Mouse (Mus musculus) midbrain, embryonic 10.5 days (tissue): ENCODE results near the gene Ankmy1. TPM values are rescaled to one million over a fixed set of nuclear protein-coding genes. Genes with fewer than 3 reads are reported as not detected.
A peak's percentile ranks its signal among the peaks of the same experiment; 100 is the strongest.

Experiments
- DNase-seq: peaks from one replicate; pipeline ENCODE4 v3.0.0-alpha.2; 2017; ENCODE audit warnings: low spot score
- H3K27ac ChIP-seq: fragments of 300-500 bp; sonication (generic); replicated peaks from 2 replicates; pipeline ENCODE4 v1.5.1; 2016; ENCODE audit warnings: mild to moderate bottlenecking
- H3K27me3 ChIP-seq: fragments of 300-500 bp; sonication (generic); 2 replicates; pipeline ENCODE4 v1.6.1; 2016; ENCODE audit warnings: low read depth, mild to moderate bottlenecking; ENCODE audit not compliant: poor library complexity, severe bottlenecking
- H3K36me3 ChIP-seq: fragments of 300-500 bp; sonication (generic); 2 replicates; pipeline ENCODE4 v1.6.1; 2016; ENCODE audit warnings: mild to moderate bottlenecking, moderate library complexity
- H3K4me1 ChIP-seq: fragments of 300-500 bp; sonication (generic); 2 replicates; pipeline ENCODE4 v1.6.1; 2016
- H3K4me3 ChIP-seq: fragments of 300-500 bp; sonication (generic); 2 replicates; pipeline ENCODE4 v1.5.1; 2016; ENCODE audit warnings: mild to moderate bottlenecking, moderate library complexity
- H3K9me3 ChIP-seq: fragments of 300-500 bp; sonication (generic); replicated peaks from 2 replicates; pipeline ENCODE4 v1.6.1; 2016; ENCODE audit warnings: mild to moderate bottlenecking
- WGBS: fragments of 180-500 bp; shearing (Covaris S2); methylation state at CpG from one replicate; pipeline ENCODE4 v1.1.7; 2016; 5-methylcytosine and 5-hydroxymethylcytosine counted together
- polyA plus RNA-seq: library from polyadenylated mRNA; unstranded; fragments of >200 nt; fragmentation: Nextera tagmentation; extraction: Ambion mirVana; gene quantifications from 2 replicates; pipeline ENCODE4 v1.2.1, GENCODE M21; 2016

Ankmy1 gene
- polyA plus RNA-seq, 1 experiment from 2014 or later: 0.30 TPM

- 68% methylated on average over 2 of the region's 2 CpGs for WGBS
- H3K27ac ChIP-seq: peak overlapping the region; percentile 82
- DNase-seq: no peak
- 0 out of 2 replicates have a peak, but pooled peaks cover 8% of the 10 kb centered on the region for H3K27me3 ChIP-seq
- H3K4me3 ChIP-seq: peak overlapping the region; percentile 51; the same call in 1 of the 2 replicates
- peaks cover 50% of the 10 kb centered on the region for H3K36me3 ChIP-seq
- no peaks in the 10 kb centered on the region for H3K9me3 ChIP-seq
- H3K4me1 ChIP-seq: peaks cover 41% of the 10 kb centered on the region
Measured at GRCm38 (mm10) chr1:92849491-92849890, 53.2 kb downstream of the Ankmy1 start.

- Histone ChIP-seq H3K36me3 (peaks cover 50% of the 10 kb centered on the region), H3K4me1 (peaks cover 41% of the 10 kb centered on the region)
- 6% methylated on average over 41 of the region's 41 CpGs for WGBS
Measured at GRCm38 (mm10) chr1:92847873-92848839, 54.5 kb downstream of the Ankmy1 start.

GRCm38 (mm10) chr1:92845889-92846288 lies 56.8 kb downstream of the Ankmy1 start:
- Histone ChIP-seq H3K4me3 (no peak overlapping the region), H3K36me3 (peaks cover 41% of the 10 kb centered on the region), H3K4me1 (peaks cover 41% of the 10 kb centered on the region), H3K27ac (no peak overlapping the region), H3K27me3 (0 out of 2 replicates have a peak, but pooled peaks cover 8% of the 10 kb centered on the region), H3K9me3 (no peaks in the 10 kb centered on the region)
- WGBS: 86% methylated on average over 7 of the region's 7 CpGs
- DNase-seq: no peak

More at GRCm38 (mm10) chr1:92847873-92848839, 54.5 kb downstream of the Ankmy1 start:
- peak; percentile 75 for DNase-seq
- Histone ChIP-seq H3K27me3 (0 out of 2 replicates have a peak, but pooled peaks cover 8% of the 10 kb centered on the region), H3K4me3 (peak overlapping the region; percentile 51), H3K27ac (peak overlapping the region; percentile 82), H3K9me3 (no peaks in the 10 kb centered on the region)

GRCm38 (mm10) chr1:92841427-92841826 lies 61.3 kb downstream of the Ankmy1 start:
- no peaks in the 10 kb centered on the region for H3K27me3 ChIP-seq
- H3K9me3 ChIP-seq: no peaks in the 10 kb centered on the region
- H3K4me1 ChIP-seq: peaks cover 9% of the 10 kb centered on the region; the same call in 1 of the 2 replicates
- no peak for DNase-seq
- H3K36me3 ChIP-seq: peaks cover 69% of the 10 kb centered on the region
- 81% methylated on average over 3 of the region's 3 CpGs for WGBS
- no peak overlapping the region for H3K4me3 ChIP-seq
- H3K27ac ChIP-seq: no peak overlapping the region

- Histone ChIP-seq H3K36me3 (peaks cover 80% of the 10 kb centered on the region), H3K4me3 (no peak overlapping the region), H3K4me1 (peaks cover 7% of the 10 kb centered on the region; the same call in 1 of the 2 replicates), H3K9me3 (no peaks in the 10 kb centered on the region), H3K27me3 (no peaks in the 10 kb centered on the region), H3K27ac (no peak overlapping the region)
- 87% methylated on average over 8 of the region's 8 CpGs for WGBS
- no peak for DNase-seq
Measured at GRCm38 (mm10) chr1:92840231-92840890, 62.3 kb downstream of the Ankmy1 start.

GRCm38 (mm10) chr1:92839211-92839610 lies 63.5 kb downstream of the Ankmy1 start:
- peaks cover 81% of the 10 kb centered on the region for H3K36me3 ChIP-seq

GRCm38 (mm10) chr1:92837931-92838833 lies 64.5 kb downstream of the Ankmy1 start:
- Histone ChIP-seq H3K4me1 (peaks cover 23% of the 10 kb centered on the region), H3K9me3 (no peaks in the 10 kb centered on the region), H3K27ac (no peak overlapping the region), H3K27me3 (0 out of 2 replicates have a peak, but pooled peaks cover 6% of the 10 kb centered on the region), H3K4me3 (no peak overlapping the region), H3K36me3 (peaks cover 72% of the 10 kb centered on the region)
- 85% methylated on average over 14 of the region's 14 CpGs for WGBS
- no peak for DNase-seq

More at GRCm38 (mm10) chr1:92839211-92839610, 63.5 kb downstream of the Ankmy1 start:
- H3K4me1 ChIP-seq: peaks cover 13% of the 10 kb centered on the region
- H3K4me3 ChIP-seq: no peak overlapping the region
- no peaks in the 10 kb centered on the region for H3K9me3 ChIP-seq
- H3K27ac ChIP-seq: no peak overlapping the region
- 85% methylated on average over 7 of the region's 7 CpGs for WGBS
- no peak for DNase-seq
- no peaks in the 10 kb centered on the region for H3K27me3 ChIP-seq

- peak overlapping the region; percentile 93 for H3K4me3 ChIP-seq
- 67% methylated on average over 7 of the region's 7 CpGs for WGBS
- no peak overlapping the region for H3K27ac ChIP-seq
- H3K9me3 ChIP-seq: no peaks in the 10 kb centered on the region
- H3K27me3 ChIP-seq: peaks cover 22% of the 10 kb centered on the region
- H3K4me1 ChIP-seq: peaks cover 42% of the 10 kb centered on the region
- H3K36me3 ChIP-seq: peaks cover 49% of the 10 kb centered on the region
- DNase-seq: peak; percentile 85
Measured at GRCm38 (mm10) chr1:92833987-92834706, 68.6 kb downstream of the Ankmy1 start.

- peak overlapping the region; percentile 98 for H3K27ac ChIP-seq
- peak overlapping the region; percentile 93 for H3K4me3 ChIP-seq
- H3K4me1 ChIP-seq: peaks cover 35% of the 10 kb centered on the region
- H3K27me3 ChIP-seq: peaks cover 29% of the 10 kb centered on the region
- peaks cover 32% of the 10 kb centered on the region for H3K36me3 ChIP-seq
- WGBS: under 1% methylated on average over 62 of the region's 62 CpGs
- DNase-seq: peak; percentile 81
- no peaks in the 10 kb centered on the region for H3K9me3 ChIP-seq
Measured at GRCm38 (mm10) chr1:92832011-92833010, 70.4 kb downstream of the Ankmy1 start.

- Histone ChIP-seq H3K27ac (peak within 1 kb of the TSS; percentile 98), H3K4me3 (peak within 1 kb of the TSS; percentile 93), H3K4me1 (peaks cover 35% of the 10 kb centered on the region), H3K9me3 (no peaks in the 10 kb centered on the region), H3K36me3 (peaks cover 23% of the 10 kb centered on the region), H3K27me3 (peaks cover 38% of the 10 kb centered on the region)
- peak; percentile 90 for DNase-seq
- under 1% methylated on average over 68 of the region's 99 CpGs for WGBS
Measured at GRCm38 (mm10) chr1:92831188-92832001, 71.3 kb downstream of the Ankmy1 start, which contains the start of gene Gpc1. Gene Gpc1 (plus strand): TSS chr1:92831645.
